Mouse (Mus musculus): ENCODE measurements around the gene Klhl41. TPM values are rescaled to one million over a fixed set of nuclear protein-coding genes. Genes with fewer than 3 reads are reported as not detected.
"Not testable (repeated sequence)": the region's sequence is repeated elsewhere in the genome, so short reads cannot be mapped to it uniquely, and the experiment has no call there.

The Klhl41 gene
- total RNA-seq (2014; rRNA removed) (1.3 TPM in 1 of 2 replicates, not detected in the other), polyA plus RNA-seq (2015; fragmentation: Nextera tagmentation; extraction: Ambion mirVana) (0.05 and 0.09 TPM in 2 replicates)

DNA sequence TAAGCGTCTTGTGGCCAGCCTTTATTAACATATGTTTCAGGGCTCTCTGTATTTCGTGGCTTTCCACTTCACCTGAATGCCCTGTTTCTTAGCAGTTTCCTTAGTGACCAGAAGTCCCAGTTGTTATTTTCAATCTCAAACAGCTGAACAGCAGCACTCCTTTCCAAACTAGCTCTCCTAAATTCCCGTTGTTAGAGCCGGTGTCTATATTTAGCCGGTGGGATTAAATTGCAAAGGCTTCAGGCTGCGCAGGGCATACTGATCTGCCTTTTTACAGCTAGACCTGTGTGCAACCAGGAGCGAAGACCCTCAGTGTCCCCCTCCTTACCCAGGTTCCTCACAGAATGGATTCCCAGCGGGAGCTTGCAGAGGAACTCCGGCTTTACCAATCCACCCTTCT is at the start of gene Klhl41:
Gene Klhl41 (plus strand): TSS at position 268 of the 400 bp plus-strand sequence.
- WGBS: 90% methylated on average over 9 of the region's 9 CpGs
- TF ChIP-seq CTCF (IDR thresholded peaks at IDR 0.05; ENCODE audit: low read depth): no peak
- no peak for ATAC-seq
- H3K4me2 ChIP-seq (ENCODE audit: low read depth, low read length): no peak within 1 kb of the TSS
- DNase-seq (ENCODE audit: low spot score): no peak
- no peaks in the 10 kb centered on the region for H3K9me3 ChIP-seq (ENCODE audit: low read length)
- no peak within 1 kb of the TSS for H3K4me3 ChIP-seq (ENCODE audit: low read length)
- H3K27me3 ChIP-seq (ENCODE audit: insufficient read depth, low read length): no peaks in the 10 kb centered on the region
- H3K36me3 ChIP-seq (ENCODE audit: insufficient read depth, low read length): 0 out of 2 replicates have a peak, but pooled peaks cover 4% of the 10 kb centered on the region
- no peak within 1 kb of the TSS for H3K27ac ChIP-seq
- H3K9ac ChIP-seq (replicated peaks; ENCODE audit: low read length): no peak within 1 kb of the TSS
- no peaks in the 10 kb centered on the region for H3K4me1 ChIP-seq (ENCODE audit: insufficient read depth, low read length)

DNA sequence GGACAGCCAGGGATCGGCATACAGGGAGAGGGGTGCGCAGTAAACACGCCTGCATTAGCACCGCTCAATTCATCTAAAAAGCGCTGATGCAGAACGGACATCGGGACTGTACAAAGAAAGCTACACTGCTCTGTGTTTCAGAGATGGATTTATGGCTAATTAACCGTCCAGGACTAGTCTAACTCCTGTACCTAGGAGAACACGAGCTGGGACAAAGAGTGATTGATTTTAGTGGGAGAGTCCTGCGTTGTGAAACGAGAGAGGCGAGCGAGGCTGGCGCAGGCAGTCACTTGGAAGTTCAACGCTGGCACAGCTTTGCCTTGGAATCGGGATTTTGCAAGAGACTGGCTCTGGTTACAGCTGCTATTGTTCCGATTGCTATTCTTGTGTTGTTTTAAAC is 40.7 kb upstream of the Klhl41 start:
- Histone ChIP-seq H3K4me2 (ENCODE audit: low read depth, low read length) (0 out of 2 replicates have a peak overlapping the region, but pooled peaks have one; percentile 10), H3K36me3 (ENCODE audit: insufficient read depth, low read length) (no peaks in the 10 kb centered on the region), H3K4me3 (ENCODE audit: low read length) (no peak overlapping the region), H3K27ac (no peak overlapping the region), H3K27me3 (ENCODE audit: insufficient read depth, low read length) (no peaks in the 10 kb centered on the region), H3K9me3 (ENCODE audit: low read length) (no peaks in the 10 kb centered on the region), H3K4me1 (ENCODE audit: insufficient read depth, low read length) (no peaks in the 10 kb centered on the region), H3K9ac (replicated peaks; ENCODE audit: low read length) (no peak overlapping the region)
- ATAC-seq (no peak), DNase-seq (ENCODE audit: low spot score) (peak; percentile 5)
- 68% methylated on average over 17 of the region's 17 CpGs for WGBS
- TF ChIP-seq CTCF (IDR thresholded peaks at IDR 0.05; ENCODE audit: low read depth): no peak

DNA sequence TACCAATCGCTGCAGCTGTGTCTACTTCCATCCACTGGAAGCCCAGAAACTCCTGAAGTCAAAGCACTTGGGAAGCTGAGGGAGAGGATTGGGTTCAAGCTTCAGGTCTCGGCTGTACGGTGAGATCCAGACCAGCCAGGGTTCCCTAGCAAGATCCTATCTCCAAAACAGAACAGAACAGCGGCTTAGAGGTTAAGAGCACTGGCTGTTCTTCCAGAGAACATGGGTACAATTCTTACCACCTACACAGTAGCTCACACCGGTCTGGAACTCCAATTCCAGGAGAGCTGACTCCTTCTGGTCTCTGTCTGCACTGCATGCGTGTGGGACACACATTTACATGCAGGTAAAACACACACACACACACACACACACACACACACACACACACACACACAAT is 40.0 kb upstream of the Klhl41 start:
- whole genome bisulfite sequencing: 89% methylated on average over 6 of the region's 6 CpGs
- Histone ChIP-seq H3K4me2 (ENCODE audit: low read depth, low read length) (no peak overlapping the region), H3K27me3 (ENCODE audit: insufficient read depth, low read length) (no peaks in the 10 kb centered on the region), H3K9me3 (ENCODE audit: low read length) (no peaks in the 10 kb centered on the region), H3K36me3 (ENCODE audit: insufficient read depth, low read length) (no peaks in the 10 kb centered on the region), H3K27ac (no peak overlapping the region), H3K9ac (replicated peaks; ENCODE audit: low read length) (no peak overlapping the region), H3K4me3 (ENCODE audit: low read length) (no peak overlapping the region), H3K4me1 (ENCODE audit: insufficient read depth, low read length) (no peaks in the 10 kb centered on the region)
- TF ChIP-seq CTCF (IDR thresholded peaks at IDR 0.05; ENCODE audit: low read depth): no peak
- DNase-seq (ENCODE audit: low spot score): no peak
- no peak; the same call in 1 of the 2 replicates for ATAC-seq

DNA sequence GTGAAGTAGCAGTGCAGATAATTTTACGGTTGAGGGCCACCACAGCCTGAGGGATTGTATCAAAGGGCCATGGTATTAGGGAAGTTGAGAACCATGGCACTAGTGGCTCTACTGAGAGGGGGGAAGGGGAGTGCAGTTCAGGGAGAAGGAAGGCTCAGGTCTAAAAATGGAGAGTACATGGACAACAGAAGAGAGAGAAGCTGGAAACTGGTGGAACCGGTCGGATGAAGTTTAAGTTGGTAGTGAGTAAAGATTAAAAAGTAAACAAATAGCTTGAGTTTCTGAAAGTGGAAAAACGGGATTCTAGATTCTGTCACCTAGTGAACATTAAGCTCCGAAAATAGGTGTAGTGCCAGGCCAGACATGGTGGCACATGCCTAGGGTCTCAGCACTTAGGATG is 39.1 kb upstream of the Klhl41 start:
- 94% methylated on average over 5 of the region's 5 CpGs for WGBS
- H3K9me3 ChIP-seq (ENCODE audit: low read length): no peaks in the 10 kb centered on the region
- H3K9ac ChIP-seq (replicated peaks; ENCODE audit: low read length): no peak overlapping the region
- H3K4me3 ChIP-seq (ENCODE audit: low read length): no peak overlapping the region
- no peaks in the 10 kb centered on the region for H3K27me3 ChIP-seq (ENCODE audit: insufficient read depth, low read length)
- no peak for ATAC-seq
- H3K4me2 ChIP-seq (ENCODE audit: low read depth, low read length): no peak overlapping the region
- no peak overlapping the region for H3K27ac ChIP-seq
- H3K4me1 ChIP-seq (ENCODE audit: insufficient read depth, low read length): no peaks in the 10 kb centered on the region
- no peak for DNase-seq (ENCODE audit: low spot score)
- no peak for TF ChIP-seq CTCF (IDR thresholded peaks at IDR 0.05; ENCODE audit: low read depth)
- H3K36me3 ChIP-seq (ENCODE audit: insufficient read depth, low read length): no peaks in the 10 kb centered on the region

DNA sequence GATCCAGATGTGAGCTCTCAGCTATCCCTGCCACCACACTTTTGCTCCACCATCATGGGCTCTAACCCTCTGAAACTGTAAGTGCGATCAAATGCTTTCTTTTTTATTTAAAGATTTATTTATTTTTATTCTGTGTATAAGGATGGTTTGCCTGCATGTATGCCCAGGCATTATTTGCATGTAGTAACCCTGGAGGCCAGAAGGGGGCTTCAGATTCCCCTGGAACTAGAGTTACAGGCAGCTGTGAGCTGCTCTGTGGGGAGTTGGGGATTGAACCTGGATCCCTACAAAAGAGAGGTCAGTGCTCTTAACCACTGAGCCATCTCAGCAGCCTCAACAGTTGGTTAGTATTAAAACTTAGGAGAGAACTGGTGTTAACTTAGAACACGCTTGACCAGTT is 38.5 kb upstream of the Klhl41 start:
- WGBS: 90% methylated on average over 2 of the region's 2 CpGs

DNA sequence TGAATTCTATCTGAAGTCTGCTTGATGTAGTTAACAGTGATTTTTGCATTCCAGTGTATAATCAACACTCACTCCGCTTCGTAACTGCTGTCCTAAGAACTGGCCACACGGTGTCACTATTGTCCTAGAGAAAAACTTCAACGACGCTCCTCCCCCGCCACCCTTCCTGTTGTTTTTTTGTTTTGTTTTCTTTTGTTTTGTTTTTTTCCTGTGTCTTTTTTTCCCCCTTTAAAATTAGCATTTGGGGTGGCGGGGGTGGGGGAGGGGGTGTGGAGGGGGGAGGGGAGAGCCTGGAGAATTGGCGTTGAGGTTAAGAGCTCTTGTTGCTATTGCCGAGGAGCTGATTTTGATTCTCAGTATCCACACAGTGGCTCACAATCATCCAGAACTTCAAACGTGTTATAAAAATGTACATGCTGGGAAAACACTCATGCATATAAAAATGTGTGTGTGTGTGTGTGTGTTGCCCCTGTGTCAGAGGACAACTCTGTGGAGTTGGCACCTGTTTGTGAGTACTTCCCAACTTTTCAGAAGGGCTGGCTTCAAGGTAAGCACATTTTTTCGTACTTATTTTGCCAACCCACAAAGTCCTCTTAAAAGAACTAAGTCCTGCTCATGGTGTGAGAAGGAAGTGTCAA is 34.7 kb upstream of the Klhl41 start:
- Histone ChIP-seq H3K9ac (replicated peaks; ENCODE audit: low read length) (no peak overlapping the region), H3K27ac (no peak overlapping the region), H3K27me3 (ENCODE audit: insufficient read depth, low read length) (no peaks in the 10 kb centered on the region), H3K36me3 (ENCODE audit: insufficient read depth, low read length) (no peaks in the 10 kb centered on the region), H3K4me2 (ENCODE audit: low read depth, low read length) (peak overlapping the region; percentile 53), H3K4me1 (ENCODE audit: insufficient read depth, low read length) (no peaks in the 10 kb centered on the region), H3K9me3 (ENCODE audit: low read length) (no peaks in the 10 kb centered on the region), H3K4me3 (ENCODE audit: low read length) (peak overlapping the region; percentile 30)
- 7% methylated on average over 11 of the region's 11 CpGs for WGBS
- DNase-seq (ENCODE audit: low spot score): peak; percentile 83
- peak; percentile 83 for TF ChIP-seq CTCF (IDR thresholded peaks at IDR 0.05; ENCODE audit: low read depth)
- ATAC-seq: peak; percentile 51

More for the DNA sequence above, 38.5 kb upstream of the Klhl41 start:
- H3K27me3 ChIP-seq (ENCODE audit: insufficient read depth, low read length): no peaks in the 10 kb centered on the region
- no peaks in the 10 kb centered on the region for H3K4me1 ChIP-seq (ENCODE audit: insufficient read depth, low read length)
- no peak overlapping the region for H3K4me2 ChIP-seq (ENCODE audit: low read depth, low read length)
- H3K36me3 ChIP-seq (ENCODE audit: insufficient read depth, low read length): no peaks in the 10 kb centered on the region
- no peak for ATAC-seq
- DNase-seq (ENCODE audit: low spot score): peak; percentile 8
- no peak overlapping the region for H3K9ac ChIP-seq (replicated peaks; ENCODE audit: low read length)
- H3K27ac ChIP-seq: no peak overlapping the region
- no peak overlapping the region for H3K4me3 ChIP-seq (ENCODE audit: low read length)
- H3K9me3 ChIP-seq (ENCODE audit: low read length): no peaks in the 10 kb centered on the region
- peak; percentile 40 for TF ChIP-seq CTCF (IDR thresholded peaks at IDR 0.05; ENCODE audit: low read depth)

DNA sequence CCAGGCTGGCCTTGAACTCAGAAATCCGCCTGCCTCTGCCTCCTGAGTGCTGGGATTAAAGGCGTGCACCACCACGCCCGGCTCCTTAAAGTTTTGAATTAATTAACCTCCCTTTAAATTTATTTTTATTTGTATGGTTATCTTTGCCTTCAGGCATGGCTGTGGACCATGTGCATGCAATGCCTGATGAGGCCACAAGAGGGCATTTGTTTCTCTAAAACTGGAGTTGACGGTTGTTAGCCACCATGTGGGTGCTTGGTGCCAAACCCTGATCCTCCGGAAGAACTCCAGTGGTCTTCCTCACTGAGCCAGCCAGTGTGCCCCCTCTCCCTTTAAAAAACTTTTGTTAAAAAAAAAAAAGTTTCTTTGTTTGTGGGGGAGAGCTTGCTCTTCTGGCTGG is 34.1 kb upstream of the Klhl41 start:
- Histone ChIP-seq H3K27me3 (ENCODE audit: insufficient read depth, low read length) (no peaks in the 10 kb centered on the region), H3K9ac (replicated peaks; ENCODE audit: low read length) (no peak overlapping the region), H3K4me2 (ENCODE audit: low read depth, low read length) (no peak overlapping the region), H3K4me3 (ENCODE audit: low read length) (no peak overlapping the region), H3K9me3 (ENCODE audit: low read length) (no peaks in the 10 kb centered on the region), H3K27ac (no peak overlapping the region), H3K4me1 (ENCODE audit: insufficient read depth, low read length) (no peaks in the 10 kb centered on the region), H3K36me3 (ENCODE audit: insufficient read depth, low read length) (no peaks in the 10 kb centered on the region)
- ATAC-seq: no peak
- peak; percentile 60 for TF ChIP-seq CTCF (IDR thresholded peaks at IDR 0.05; ENCODE audit: low read depth)
- 64% methylated on average over 6 of the region's 6 CpGs for WGBS
- DNase-seq (ENCODE audit: low spot score): peak; percentile 51

DNA sequence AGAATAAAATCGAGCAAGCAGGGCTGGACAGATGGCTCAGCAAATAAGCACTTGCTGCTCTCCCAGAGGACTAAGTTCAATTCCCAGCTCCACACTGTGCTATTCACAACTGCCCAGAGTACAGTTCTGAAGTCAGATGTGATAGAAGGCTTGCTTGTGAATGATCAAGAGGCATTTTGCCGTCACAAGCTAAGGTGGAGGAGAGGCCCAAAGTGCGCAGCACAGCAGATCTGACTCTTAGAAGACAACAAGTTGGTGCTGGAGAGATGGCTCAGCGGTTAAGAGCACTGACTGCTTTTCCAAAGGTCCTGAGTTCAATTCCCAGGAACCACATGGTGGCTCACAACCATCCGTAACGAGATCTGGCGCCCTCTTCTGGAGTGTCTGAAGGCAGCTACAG is 31.9 kb upstream of the Klhl41 start:
- H3K36me3 ChIP-seq (ENCODE audit: insufficient read depth, low read length); H3K27me3 ChIP-seq (ENCODE audit: insufficient read depth, low read length); DNase-seq (ENCODE audit: low spot score); H3K9me3 ChIP-seq (ENCODE audit: low read length); ATAC-seq; H3K4me2 ChIP-seq (ENCODE audit: low read depth, low read length); H3K4me3 ChIP-seq (ENCODE audit: low read length); H3K4me1 ChIP-seq (ENCODE audit: insufficient read depth, low read length); H3K9ac ChIP-seq (replicated peaks; ENCODE audit: low read length); H3K27ac ChIP-seq: not testable (repeated sequence)
- WGBS: 74% methylated on average over 7 of the region's 7 CpGs
